Mouse (Mus musculus) bone marrow macrophage, adult 2 months (primary cell): ENCODE data around the gene Adamts17.

Source experiments
- CTCF ChIP-seq: IDR thresholded peaks from 2 replicates; pipeline ENCODE4 v1.5.1; 2012; ENCODE audit warnings: low read depth, mild to moderate bottlenecking, low read length, moderate library complexity
- POLR2A ChIP-seq: IDR thresholded peaks from 2 replicates; pipeline ENCODE4 v1.6.1; 2012; ENCODE audit warnings: mild to moderate bottlenecking, low read depth, low read length, borderline replicate concordance

GRCm38 (mm10) chr7:67029481-67029880 is 189.9 kb downstream of the Adamts17 start:
- TF ChIP-seq CTCF: no peak
- TF ChIP-seq POLR2A: no peak
